Mouse (Mus musculus): ENCODE measurements around the gene Slc39a3.

DNA sequence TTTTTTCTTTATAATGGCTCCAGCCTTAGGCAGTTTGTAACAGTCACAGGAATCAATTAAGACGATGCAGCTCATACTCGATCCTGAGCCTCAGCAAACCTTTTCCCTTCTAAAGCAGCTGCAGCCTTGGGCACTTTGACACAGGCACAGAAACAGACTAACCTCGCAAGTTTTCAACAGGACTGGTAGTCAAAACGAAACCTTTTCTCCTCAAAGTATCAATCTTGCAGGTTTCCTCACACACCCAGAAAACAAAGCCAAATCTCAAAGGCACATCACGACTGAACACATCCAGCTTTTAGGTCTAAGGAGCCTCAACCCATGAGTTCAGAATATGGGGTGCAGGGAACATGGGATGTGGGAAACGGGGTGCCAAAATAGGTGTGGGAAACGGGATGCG, 39.9 kb downstream of the Slc39a3 start:
- TF ChIP-seq POLR2A (IDR thresholded peaks at IDR 0.05; ENCODE audit: borderline replicate concordance, insufficient read depth, low read length) = no peak
- TF ChIP-seq CTCF (IDR thresholded peaks at IDR 0.05; ENCODE audit: borderline replicate concordance, insufficient read depth, low read depth, low read length) = no peak
